Mouse (Mus musculus) left cerebral cortex, adult 8-10 months (tissue): ENCODE data around the gene Itga10. TPM values are rescaled to one million over a fixed set of nuclear protein-coding genes. Genes with fewer than 3 reads are reported as not detected.
"Not testable (repeated sequence)": the region's sequence is repeated elsewhere in the genome, so short reads cannot be mapped to it uniquely, and the experiment has no call there.

Experiments
- DNase-seq, 2 experiments: peaks; one replicate each; pipeline ENCODE4 v3.0.0; 2022; ENCODE audit warnings: low spot score in 2 of 2
- total RNA-seq, 4 experiments: library from RNA; stranded (reverse); gene quantifications; 2 replicates each; pipeline ENCODE4 v1.2.4; 2022

Itga10 gene
- total RNA-seq, 4 experiments from 2014 or later, result 0.97 to 2.0 (median 1.5) TPM

DNA sequence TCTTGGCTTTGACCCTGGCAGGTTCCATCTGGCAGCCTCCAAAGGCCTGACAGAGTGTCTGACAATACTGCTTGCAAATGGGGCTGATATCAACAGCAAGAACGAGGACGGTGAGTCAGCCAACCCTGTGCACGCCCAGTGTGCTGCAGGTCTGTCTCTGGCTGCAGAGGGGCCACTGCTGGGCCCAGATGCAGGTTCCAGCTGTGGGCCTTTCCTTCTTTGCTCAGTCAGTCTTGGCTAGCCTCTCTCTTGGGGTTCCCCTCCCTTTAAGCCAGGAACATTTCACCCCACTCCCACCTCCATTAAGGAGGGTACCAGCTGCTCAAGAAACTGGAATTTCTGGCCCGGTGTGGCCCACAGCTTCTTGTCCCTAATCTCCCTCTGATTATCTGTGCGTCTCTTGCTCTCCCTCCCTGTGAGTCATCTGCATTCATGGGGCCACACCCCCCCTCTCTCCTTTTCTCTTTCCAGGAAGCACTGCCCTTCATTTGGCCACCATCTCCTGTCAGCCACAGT is 33.8 kb downstream of the Itga10 start:
- no peak for DNase-seq

GRCm38 (mm10) chr3:96680269-96680956 is 35.0 kb downstream of the Itga10 start:
- DNase-seq, result no peak

- DNase-seq, result no peak
Observed at GRCm38 (mm10) chr3:96683496-96683895, 38.1 kb downstream of the Itga10 start.

DNA sequence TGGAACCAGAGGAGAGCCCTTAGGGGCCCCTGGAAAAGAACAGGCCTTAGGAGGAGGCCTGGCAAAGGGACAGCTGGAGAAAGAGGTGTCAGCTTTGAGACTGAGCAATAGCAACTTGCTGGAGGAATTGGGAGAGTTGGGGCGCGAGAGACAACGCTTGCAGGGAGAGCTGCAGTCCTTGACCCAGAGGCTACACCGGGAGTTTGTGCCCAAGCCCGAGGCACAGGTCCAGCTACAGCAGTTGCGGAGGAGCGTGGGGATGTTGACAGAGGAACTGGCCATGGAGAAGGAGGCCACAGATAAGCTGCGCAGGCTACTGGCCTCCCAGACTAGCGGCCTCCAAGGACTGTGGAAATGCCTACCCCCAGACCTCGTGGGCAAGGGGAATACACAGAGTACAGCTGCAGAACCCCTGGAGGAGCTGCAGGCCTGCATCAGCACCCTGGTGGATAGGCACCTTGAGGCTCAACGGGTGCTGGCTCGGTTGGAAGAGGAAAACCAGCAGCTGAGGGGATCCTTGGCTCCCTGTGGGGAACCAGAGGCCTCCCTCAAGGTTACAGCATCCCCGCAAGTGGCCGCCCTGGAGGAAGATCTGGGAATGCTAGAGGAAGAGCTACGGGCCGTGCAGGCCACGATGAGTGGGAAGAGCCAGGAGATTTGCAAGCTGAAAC is 38.9 kb downstream of the Itga10 start:
- DNase-seq, result no peak

GRCm38 (mm10) chr3:96684822-96685156 is 39.4 kb downstream of the Itga10 start:
- DNase-seq, result no peak

DNA sequence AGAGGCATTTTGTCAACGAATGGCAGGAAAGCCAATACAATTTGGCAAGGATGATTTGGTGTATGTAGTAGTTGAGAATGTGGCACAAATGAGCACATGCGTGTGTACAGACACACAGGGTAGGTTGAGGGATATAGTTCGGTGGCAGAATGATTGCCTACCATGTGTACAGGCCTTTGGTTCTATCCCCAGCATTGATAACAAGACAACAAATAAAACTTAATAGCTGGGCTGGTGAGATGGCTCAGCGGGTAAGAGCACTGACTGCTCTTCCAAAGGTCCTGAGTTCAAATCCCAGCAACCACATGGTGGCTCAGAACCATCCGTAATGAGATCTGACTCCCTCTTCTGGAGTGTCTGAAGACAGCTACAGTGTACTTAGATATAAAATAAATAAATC is 40.7 kb downstream of the Itga10 start:
- not testable (repeated sequence) for DNase-seq

- no peak for DNase-seq
Observed at GRCm38 (mm10) chr3:96688854-96689253, 43.5 kb downstream of the Itga10 start.

DNA sequence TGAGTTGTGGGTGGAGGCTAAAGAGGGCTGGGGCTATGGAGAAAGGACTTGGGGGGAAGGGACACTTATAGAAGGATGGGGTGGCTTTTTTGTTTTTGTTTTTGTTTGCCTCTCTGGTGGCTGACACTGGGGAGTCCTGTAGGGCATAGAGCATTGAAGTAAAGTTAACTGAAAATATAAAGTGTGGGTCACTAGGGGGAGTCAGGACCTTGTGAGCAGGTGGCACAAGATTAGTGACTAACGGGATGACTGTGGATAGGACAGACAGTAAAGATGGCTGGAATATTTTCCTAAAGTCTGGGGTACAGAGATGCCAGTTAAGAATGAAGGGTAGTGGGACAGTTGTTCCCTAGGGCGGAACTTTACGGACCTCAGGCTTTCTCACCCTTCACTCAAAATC is 44.9 kb downstream of the Itga10 start:
- DNase-seq, result no peak

DNA sequence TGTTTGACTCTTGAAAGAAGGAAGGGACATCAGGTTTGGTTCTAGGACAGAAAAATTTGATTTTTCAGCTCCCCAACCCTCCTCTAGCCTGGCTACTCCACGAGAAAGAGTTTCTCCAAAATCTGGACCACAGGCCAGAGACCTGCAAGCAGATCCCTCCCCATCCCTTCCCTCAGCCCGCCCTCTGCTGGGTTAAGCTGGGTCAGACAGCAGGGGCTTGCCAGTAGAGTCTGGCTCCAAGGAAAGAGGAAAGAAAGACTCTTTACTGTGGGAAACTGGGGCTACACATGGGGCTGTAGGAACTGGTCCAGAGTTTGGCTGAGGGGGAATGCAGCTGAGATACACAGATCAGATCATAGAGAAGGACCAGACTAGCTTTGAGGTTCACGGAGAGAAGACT is 47.1 kb downstream of the Itga10 start:
- DNase-seq, result no peak

DNA sequence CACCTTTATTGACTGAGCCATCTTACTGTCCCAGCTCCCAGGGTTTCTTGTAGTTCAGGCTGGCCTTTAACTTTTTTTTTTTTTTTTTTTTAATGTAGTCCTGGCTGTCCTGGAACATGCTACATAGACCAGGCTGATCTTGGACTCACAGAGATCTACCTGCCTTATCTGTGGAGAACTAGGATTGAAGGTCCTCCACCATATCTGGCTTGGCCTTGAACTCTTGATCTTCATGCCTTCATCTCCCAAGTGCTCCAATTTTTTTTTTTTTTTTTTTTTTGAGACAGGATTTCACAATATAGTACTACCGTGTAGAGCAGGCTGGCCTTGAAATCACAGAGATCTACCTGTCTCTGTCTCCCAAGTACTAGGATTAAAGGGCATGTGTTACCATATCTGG is 48.2 kb downstream of the Itga10 start:
- DNase-seq, result no peak

GRCm38 (mm10) chr3:96696198-96696765 is 50.9 kb downstream of the Itga10 start, which contains the start of gene Pias3:
Gene Pias3, plus strand, starts transcription at chr3:96696384.
- DNase-seq, result no peak

- DNase-seq, result peak; percentile 62 to 78
Observed at GRCm38 (mm10) chr3:96696766-96697732, 51.7 kb downstream of the Itga10 start.

GRCm38 (mm10) chr3:96698993-96699690 is 53.8 kb downstream of the Itga10 start:
- DNase-seq, result peak in 1 of 2 experiments; percentile 65

GRCm38 (mm10) chr3:96700376-96700775 is 55.0 kb downstream of the Itga10 start:
- no peak for DNase-seq

GRCm38 (mm10) chr3:96701003-96701402 is 55.6 kb downstream of the Itga10 start:
- no peak for DNase-seq

DNA sequence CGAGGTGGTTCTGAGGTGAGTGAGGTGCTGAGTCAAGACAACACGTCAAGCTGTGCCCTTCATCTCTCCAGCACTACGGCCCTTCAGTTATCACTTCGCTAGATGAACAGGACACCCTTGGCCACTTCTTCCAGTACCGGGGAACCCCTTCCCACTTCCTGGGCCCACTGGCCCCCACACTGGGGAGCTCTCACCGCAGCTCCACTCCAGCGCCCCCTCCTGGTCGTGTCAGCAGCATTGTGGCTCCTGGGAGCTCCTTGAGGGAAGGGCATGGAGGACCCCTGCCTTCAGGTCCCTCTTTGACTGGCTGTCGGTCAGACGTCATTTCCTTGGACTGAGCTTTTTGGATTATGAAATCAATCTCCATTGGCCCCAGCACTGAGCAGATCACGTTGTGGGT is 59.4 kb downstream of the Itga10 start:
- DNase-seq, result no peak

DNA sequence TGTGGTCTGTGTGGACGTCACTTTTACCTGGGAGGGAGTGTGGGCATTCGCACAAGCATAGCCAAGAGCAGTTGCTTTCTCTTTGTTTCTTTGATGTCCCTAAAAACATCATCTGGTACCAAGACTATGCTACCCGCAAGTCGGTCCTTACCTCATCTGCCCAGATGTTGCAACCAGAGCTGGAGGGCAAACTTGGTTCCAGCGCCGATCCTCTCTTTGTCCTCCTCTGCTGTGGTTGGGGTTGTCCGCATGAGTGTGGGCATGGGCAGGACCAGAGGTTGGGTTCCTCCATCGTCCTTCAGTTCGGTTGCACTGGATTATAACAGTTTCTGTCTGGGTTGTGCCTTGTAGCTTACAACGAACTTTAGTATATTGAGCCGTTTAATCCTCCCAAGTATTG is 60.8 kb downstream of the Itga10 start:
- DNase-seq, result no peak

DNA sequence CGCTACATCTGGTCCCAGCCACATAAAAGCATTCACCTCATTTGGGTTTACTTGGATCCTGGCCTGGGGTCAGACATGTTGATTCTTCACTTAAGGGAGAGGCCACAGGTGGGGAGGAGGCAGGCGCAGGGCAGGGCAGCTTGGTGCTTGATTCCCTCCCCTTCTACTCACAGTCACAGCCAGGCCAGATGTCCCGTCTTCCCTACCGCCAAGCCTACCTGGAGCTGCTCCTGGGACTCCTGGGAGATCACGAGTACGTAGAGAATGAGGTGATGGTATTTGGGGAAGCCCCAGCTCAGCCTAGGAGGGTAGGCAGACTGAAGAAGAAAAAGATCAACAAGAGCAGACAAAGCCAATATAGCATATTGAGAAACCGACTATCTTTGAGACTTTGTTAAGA is 61.6 kb downstream of the Itga10 start:
- DNase-seq, result no peak

DNA sequence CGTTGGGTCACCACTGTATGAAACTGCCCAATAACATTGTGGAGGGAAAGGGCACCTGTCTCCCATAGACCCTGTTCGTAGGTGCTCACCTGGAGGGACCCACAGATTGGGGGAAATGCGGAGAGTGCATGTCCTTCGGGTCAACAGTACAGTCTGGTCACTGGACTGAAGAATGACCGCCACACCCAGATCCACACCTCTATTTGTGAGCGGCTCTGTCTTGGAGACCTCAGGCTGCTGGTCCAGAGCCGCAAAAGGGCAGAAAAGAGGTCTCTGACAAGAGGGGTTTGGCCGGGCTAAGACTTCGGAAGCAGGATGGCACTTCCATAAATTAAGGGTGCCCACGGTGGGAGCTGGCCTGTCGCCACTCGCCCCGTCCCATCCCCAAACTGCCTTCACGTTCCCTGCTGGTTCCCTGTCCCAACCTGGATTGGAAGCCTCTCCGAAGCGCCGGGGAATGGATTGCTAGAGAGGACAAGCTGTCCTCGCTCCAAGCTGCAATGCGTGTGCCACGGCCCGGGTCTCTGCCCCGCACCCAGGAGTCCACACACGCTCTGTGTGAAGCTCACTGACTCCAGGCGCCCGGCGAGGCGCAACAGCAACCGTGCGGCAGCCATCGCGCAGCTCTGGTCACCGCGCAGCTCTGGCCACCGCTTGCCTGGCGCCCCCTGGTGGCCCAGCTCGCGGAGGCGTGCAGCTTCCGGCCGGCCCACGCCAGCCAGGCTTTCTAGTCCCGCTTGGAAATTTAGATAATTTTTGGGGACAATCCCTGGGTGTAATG is 62.7 kb downstream of the Itga10 start, which contains the start of gene Nudt17:
Gene Nudt17, minus strand, starts transcription at position 660 of the 781 bp plus-strand sequence.
- peak in 1 of 2 experiments; percentile 72 for DNase-seq

DNA sequence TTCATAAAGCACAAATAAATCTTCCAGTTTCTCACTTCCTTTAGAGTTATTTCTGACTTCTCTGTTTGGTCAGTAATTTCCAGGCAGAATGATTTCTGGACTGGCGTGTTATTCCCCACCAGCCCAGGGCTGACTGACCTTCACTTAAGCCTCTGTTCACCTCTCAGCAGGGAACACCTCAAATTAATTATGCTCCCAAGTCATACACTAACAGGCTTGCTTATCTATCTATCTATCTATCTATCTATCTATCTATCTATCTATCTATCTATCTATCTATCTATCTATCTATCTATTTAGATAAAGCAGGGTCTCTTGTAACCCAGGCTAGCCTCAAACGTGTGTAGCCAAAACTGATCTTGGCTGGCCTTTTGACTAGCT is 63.3 kb downstream of the Itga10 start:
- no peak for DNase-seq
